ENCODE assay signal across 8 mouse cellular contexts in the genomic region with DNA sequence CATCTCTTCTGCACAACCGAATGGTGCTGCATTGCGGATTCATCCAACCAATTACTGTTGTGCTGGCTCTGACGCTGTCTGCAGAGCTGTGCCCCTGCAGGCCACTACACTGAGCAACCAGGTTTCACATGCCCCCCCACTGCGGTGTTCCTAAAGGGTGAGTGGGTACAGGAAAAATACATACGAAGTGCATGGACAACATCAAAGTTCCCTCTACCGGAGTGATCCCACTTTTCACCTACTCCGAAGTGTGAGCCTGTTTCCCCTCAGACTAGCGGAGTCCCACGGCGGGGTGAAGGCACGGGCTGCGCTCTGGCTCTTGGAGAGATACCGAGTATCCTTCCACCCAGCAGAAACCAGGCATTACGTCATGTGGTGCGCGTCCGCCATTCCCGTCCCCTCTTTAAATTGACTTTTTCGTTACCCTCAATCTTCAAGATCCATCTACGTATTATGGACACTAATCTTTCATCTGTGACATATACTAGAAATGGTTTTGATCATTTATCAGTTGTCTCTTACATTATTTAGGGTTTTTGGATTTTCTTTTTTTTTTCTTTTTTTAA. TPM values are rescaled to one million over a fixed set of nuclear protein-coding genes. Genes with fewer than 3 reads are reported as not detected.
DNase-seq lines count a peak whose midpoint lies in the region; ATAC-seq and TF ChIP-seq lines count a peak whose summit lies in the region.

No protein-coding gene starts in this region.

- H3K9ac ChIP-seq in heart, embryonic 15.5 days: peak overlapping the region; percentile 93
- H3K9ac ChIP-seq in liver, embryonic 14.5 days (replicated peaks): peak overlapping the region; percentile 69
- peak overlapping the region; percentile 74 for H3K9ac ChIP-seq in neural tube, embryonic 11.5 days (ENCODE audit: low read length)
- H3K9ac ChIP-seq in stomach, embryonic 16.5 days (ENCODE audit: low read length): peak overlapping the region; percentile 83

- no peaks in the 10 kb centered on the region for H3K36me3 ChIP-seq in forebrain, embryonic 10.5 days (replicated peaks)
- H3K36me3 ChIP-seq in heart, embryonic 15.5 days: no peaks in the 10 kb centered on the region
- no peaks in the 10 kb centered on the region for H3K36me3 ChIP-seq in liver, embryonic 14.5 days (replicated peaks; ENCODE audit: control insufficient read depth, insufficient read depth, low read depth)
- H3K36me3 ChIP-seq in neural tube, embryonic 11.5 days (ENCODE audit: control insufficient read depth, insufficient read depth, low read length): no peaks in the 10 kb centered on the region
- H3K36me3 ChIP-seq in stomach, embryonic 16.5 days (ENCODE audit: control insufficient read depth, insufficient read depth, low read length): no peaks in the 10 kb centered on the region

- peak overlapping the region; percentile 92 for H3K4me2 ChIP-seq in heart, embryonic 15.5 days
- H3K4me2 ChIP-seq in liver, embryonic 14.5 days (ENCODE audit: low read depth): peak overlapping the region; percentile 83
- H3K4me2 ChIP-seq in neural tube, embryonic 11.5 days (ENCODE audit: low read depth): peak overlapping the region; percentile 55
- peak overlapping the region; percentile 79 for H3K4me2 ChIP-seq in stomach, embryonic 16.5 days (ENCODE audit: low read depth, low read length)

- peak overlapping the region; percentile 83 for H3K4me3 ChIP-seq in forebrain, embryonic 10.5 days
- H3K4me3 ChIP-seq in heart, embryonic 15.5 days: peak overlapping the region; percentile 89
- H3K4me3 ChIP-seq in liver, embryonic 14.5 days (ENCODE audit: insufficient read depth in 1 of 2, low read depth in 2 of 2, low read length in 2 of 2): peak overlapping the region; percentile 75 to 92
- peak overlapping the region; percentile 63 for H3K4me3 ChIP-seq in neural tube, embryonic 11.5 days (ENCODE audit: low read depth, low read length)
- H3K4me3 ChIP-seq in stomach, embryonic 16.5 days (replicated peaks; ENCODE audit: low read length): peak overlapping the region; percentile 56

- H3K9me3 ChIP-seq in forebrain, embryonic 10.5 days: no peaks in the 10 kb centered on the region
- no peaks in the 10 kb centered on the region for H3K9me3 ChIP-seq in heart, embryonic 15.5 days (replicated peaks)
- no peaks in the 10 kb centered on the region for H3K9me3 ChIP-seq in liver, embryonic 14.5 days (ENCODE audit: control insufficient read depth, low read length)
- no peaks in the 10 kb centered on the region for H3K9me3 ChIP-seq in neural tube, embryonic 11.5 days (ENCODE audit: control insufficient read depth, low read length)
- no peaks in the 10 kb centered on the region for H3K9me3 ChIP-seq in stomach, embryonic 16.5 days (replicated peaks; ENCODE audit: control insufficient read depth, low read length)

- H3K27ac ChIP-seq in forebrain, embryonic 10.5 days: peak overlapping the region; percentile 100
- H3K27ac ChIP-seq in heart, embryonic 15.5 days: peak overlapping the region; percentile 100
- H3K27ac ChIP-seq in liver, embryonic 14.5 days: peak overlapping the region; percentile 80
- H3K27ac ChIP-seq in neural tube, embryonic 11.5 days (ENCODE audit: low read depth, low read length): peak overlapping the region; percentile 98
- peak overlapping the region; percentile 99 for H3K27ac ChIP-seq in stomach, embryonic 16.5 days (ENCODE audit: low read length)

- whole genome bisulfite sequencing in forebrain, embryonic 10.5 days: under 1% methylated on average over 20 of the region's 20 CpGs
- WGBS in heart, embryonic 15.5 days: under 1% methylated on average over 20 of the region's 20 CpGs
- 0% methylated on average over 20 of the region's 20 CpGs for WGBS in liver, embryonic 14.5 days (ENCODE audit: insufficient replicate concordance)
- under 1% methylated on average over 20 of the region's 20 CpGs for WGBS in neural tube, embryonic 11.5 days
- under 1% methylated on average over 20 of the region's 20 CpGs for WGBS in stomach, embryonic 16.5 days

- ATAC-seq in heart, embryonic 15.5 days (replicated peaks; ENCODE audit: insufficient number of reproducible peaks, insufficient read depth, low FRiP score, low read depth): peak; percentile 89
- ATAC-seq in liver, embryonic 14.5 days (ENCODE audit: insufficient read depth): peak; percentile 80
- ATAC-seq in neural tube, embryonic 11.5 days (ENCODE audit: insufficient read depth, low FRiP score, low TSS enrichment): peak; percentile 88
- ATAC-seq in stomach, embryonic 16.5 days (ENCODE audit: insufficient read depth, low FRiP score): peak; percentile 89

- peaks cover 9% of the 10 kb centered on the region; the same call in 1 of the 2 replicates for H3K27me3 ChIP-seq in forebrain, embryonic 10.5 days (ENCODE audit: poor library complexity, severe bottlenecking)
- no peaks in the 10 kb centered on the region for H3K27me3 ChIP-seq in heart, embryonic 15.5 days
- no peaks in the 10 kb centered on the region for H3K27me3 ChIP-seq in liver, embryonic 14.5 days (ENCODE audit: control insufficient read depth, insufficient read depth, low read length)
- no peaks in the 10 kb centered on the region for H3K27me3 ChIP-seq in neural tube, embryonic 11.5 days (ENCODE audit: control insufficient read depth, insufficient read depth, low read length)
- no peaks in the 10 kb centered on the region for H3K27me3 ChIP-seq in stomach, embryonic 16.5 days (ENCODE audit: control insufficient read depth, insufficient read depth, low read length)

- peak; percentile 72 to 79 for DNase-seq in CD8-positive naive resting alpha-beta T cell, adult 2 months (ENCODE audit: low read depth in 2 of 2, low spot score in 2 of 2)
- DNase-seq in c-Kit-positive CD71-negative TER-119-negative erythroid progenitor cells, embryonic 14.5 days (ENCODE audit: low read depth): peak; percentile 74
- DNase-seq in forebrain, embryonic 10.5 days (ENCODE audit: extremely low spot score, low spot score): peak; percentile 87
- peak; percentile 79 to 91 for DNase-seq in kidney, postnatal 25 days
- peak; percentile 63 to 77 (median 70) for DNase-seq in liver, embryonic 14.5 days (ENCODE audit: low read depth in 3 of 3, low spot score in 3 of 3)
- DNase-seq in neural tube, embryonic 11.5 days (ENCODE audit: low spot score): peak; percentile 91

- peaks cover 33% of the 10 kb centered on the region for H3K4me1 ChIP-seq in forebrain, embryonic 10.5 days
- H3K4me1 ChIP-seq in heart, embryonic 15.5 days (replicated peaks): peaks cover 8% of the 10 kb centered on the region
- peaks cover 3 to 12% of the 10 kb centered on the region in 2 experiments; a peak in 3 of 4 replicates for H3K4me1 ChIP-seq in liver, embryonic 14.5 days (replicated peaks; ENCODE audit: control insufficient read depth in 2 of 2, insufficient read depth in 2 of 2, low read length in 1 of 2)
- peaks cover 6% of the 10 kb centered on the region; the same call in 1 of the 2 replicates for H3K4me1 ChIP-seq in neural tube, embryonic 11.5 days (ENCODE audit: control insufficient read depth, insufficient read depth, low read length)
- 0 out of 2 replicates have a peak, but pooled peaks cover 8% of the 10 kb centered on the region for H3K4me1 ChIP-seq in stomach, embryonic 16.5 days (ENCODE audit: control insufficient read depth, insufficient read depth, low read length)

- peak; percentile 39 for TF ChIP-seq CTCF in liver, embryonic 14.5 days (IDR thresholded peaks at IDR 0.05; ENCODE audit: low read depth)

- TF ChIP-seq EP300 in liver, embryonic 14.5 days (IDR thresholded peaks at IDR 0.05; ENCODE audit: low read depth): no peak

RNA-seq across cellular contexts. Expression of gene Hlcs, which starts 0.6 kb away (rescaled TPM):
- 14.4 and 15.5 TPM in 2 replicates for polyA plus RNA-seq in forebrain, embryonic 10.5 days (2016; fragmentation: Nextera tagmentation; extraction: Ambion mirVana)
- 7.4 and 8.5 TPM in 2 replicates for polyA plus RNA-seq in heart, embryonic 15.5 days (2015; fragmentation: Nextera tagmentation; extraction: Ambion mirVana)
- polyA plus RNA-seq in liver, embryonic 14.5 days (2012; rRNA removed): 1.3 and 1.7 TPM in 2 replicates
- 1.3 TPM in 2 replicates for polyA plus RNA-seq in liver, embryonic 14.5 days (2014; fragmentation: Nextera tagmentation; extraction: Ambion mirVana)
- polyA plus RNA-seq in neural tube, embryonic 11.5 days (2014; fragmentation: Nextera tagmentation; extraction: Ambion mirVana): 9.4 and 9.8 TPM in 2 replicates
- 10.2 and 10.3 TPM in 2 replicates for polyA plus RNA-seq in stomach, embryonic 16.5 days (2015; fragmentation: Nextera tagmentation; extraction: Ambion mirVana)

RNA-seq across cellular contexts. Expression of gene Ripply3, which starts 15.5 kb away (rescaled TPM):
- polyA plus RNA-seq in forebrain, embryonic 10.5 days (2016; fragmentation: Nextera tagmentation; extraction: Ambion mirVana): 4.6 and 5.8 TPM in 2 replicates
- polyA plus RNA-seq in heart, embryonic 15.5 days (2015; fragmentation: Nextera tagmentation; extraction: Ambion mirVana): 4.5 TPM in 2 replicates
- 0.84 and 0.94 TPM in 2 replicates for polyA plus RNA-seq in liver, embryonic 14.5 days (2012; rRNA removed)
- polyA plus RNA-seq in liver, embryonic 14.5 days (2014; fragmentation: Nextera tagmentation; extraction: Ambion mirVana): 1.5 and 1.6 TPM in 2 replicates
- polyA plus RNA-seq in neural tube, embryonic 11.5 days (2014; fragmentation: Nextera tagmentation; extraction: Ambion mirVana): 5.2 and 5.9 TPM in 2 replicates
- polyA plus RNA-seq in stomach, embryonic 16.5 days (2015; fragmentation: Nextera tagmentation; extraction: Ambion mirVana): 7.0 and 8.3 TPM in 2 replicates

RNA-seq across cellular contexts. Expression of gene Ttc3, which starts 57.7 kb away (rescaled TPM):
- polyA plus RNA-seq in forebrain, embryonic 10.5 days (2016; fragmentation: Nextera tagmentation; extraction: Ambion mirVana): 304 and 306 TPM in 2 replicates
- 151 and 153 TPM in 2 replicates for polyA plus RNA-seq in heart, embryonic 15.5 days (2015; fragmentation: Nextera tagmentation; extraction: Ambion mirVana)
- 6.3 and 9.2 TPM in 2 replicates for polyA plus RNA-seq in liver, embryonic 14.5 days (2012; rRNA removed)
- 20.3 and 22.1 TPM in 2 replicates for polyA plus RNA-seq in liver, embryonic 14.5 days (2014; fragmentation: Nextera tagmentation; extraction: Ambion mirVana)
- 454 and 471 TPM in 2 replicates for polyA plus RNA-seq in neural tube, embryonic 11.5 days (2014; fragmentation: Nextera tagmentation; extraction: Ambion mirVana)
- 156 and 161 TPM in 2 replicates for polyA plus RNA-seq in stomach, embryonic 16.5 days (2015; fragmentation: Nextera tagmentation; extraction: Ambion mirVana)

RNA-seq across cellular contexts. Expression of gene Pigp, which starts 58.9 kb away (rescaled TPM):
- polyA plus RNA-seq in forebrain, embryonic 10.5 days (2016; fragmentation: Nextera tagmentation; extraction: Ambion mirVana): 89.3 and 94.9 TPM in 2 replicates
- 96.2 and 112 TPM in 2 replicates for polyA plus RNA-seq in heart, embryonic 15.5 days (2015; fragmentation: Nextera tagmentation; extraction: Ambion mirVana)
- 18.9 and 21.5 TPM in 2 replicates for polyA plus RNA-seq in liver, embryonic 14.5 days (2012; rRNA removed)
- 49.9 and 55.1 TPM in 2 replicates for polyA plus RNA-seq in liver, embryonic 14.5 days (2014; fragmentation: Nextera tagmentation; extraction: Ambion mirVana)
- 73.6 and 74.6 TPM in 2 replicates for polyA plus RNA-seq in neural tube, embryonic 11.5 days (2014; fragmentation: Nextera tagmentation; extraction: Ambion mirVana)
- polyA plus RNA-seq in stomach, embryonic 16.5 days (2015; fragmentation: Nextera tagmentation; extraction: Ambion mirVana): 117 and 131 TPM in 2 replicates

Comparison
In these comparisons a context has a peak if more than half of its experiments do, and no peak if none do; other contexts are left out.
1. Peak in every context shown above with its lines: DNase-seq, ATAC-seq, H3K4me3 ChIP-seq and H3K27ac ChIP-seq.